20 mouse cellular contexts compared by ENCODE assay signal in the genomic region with DNA sequence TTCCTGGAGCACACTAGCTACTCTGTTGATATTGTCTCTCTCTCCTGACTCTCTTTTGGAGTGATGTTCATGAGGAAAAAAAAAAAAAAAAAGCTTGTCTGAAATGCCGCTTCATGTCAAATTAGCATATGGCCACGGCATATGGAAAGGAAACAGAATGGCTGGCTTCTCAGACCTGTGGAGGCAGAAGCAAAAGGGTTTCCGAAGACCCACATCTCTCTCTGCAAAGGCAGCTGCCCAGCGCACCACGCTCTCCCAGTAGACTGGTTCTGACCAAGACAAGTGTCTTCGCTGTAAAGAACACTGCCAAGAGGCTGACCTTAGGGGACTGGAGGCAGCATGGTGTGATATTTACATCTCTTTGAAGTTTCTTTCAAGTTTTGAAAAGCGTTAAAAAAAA.
DNase-seq lines count a peak whose midpoint lies in the region; ATAC-seq and TF ChIP-seq lines count a peak whose summit lies in the region.
"Had no signal": no experiment of that assay in that cellular context is flagged by ENCODE, and none has a peak within 500 bp of the region (broad histone marks: within the 10 kb centered on the region; RNA-seq: fewer than 3 reads in every experiment).

No protein-coding gene starts in this region.

- H3K9ac ChIP-seq in midbrain, postnatal 0 days (replicated peaks; ENCODE audit: low read length, poor library complexity, severe bottlenecking): no peak overlapping the region
- no peak overlapping the region for H3K9ac ChIP-seq in midbrain, embryonic 13.5 days (replicated peaks)
- H3K9ac ChIP-seq: embryonic facial prominence, embryonic 15.5 days; forebrain, embryonic 15.5 days; heart, embryonic 12.5 days; hindbrain, embryonic 14.5 days had no signal

- H3K27ac ChIP-seq in midbrain, postnatal 0 days (ENCODE audit: low read depth, low read length): no peak overlapping the region
- H3K27ac ChIP-seq in midbrain, embryonic 13.5 days: no peak overlapping the region
- H3K27ac ChIP-seq: embryonic facial prominence, embryonic 15.5 days; forebrain, embryonic 10.5 days; forebrain, embryonic 15.5 days; hindbrain, embryonic 10.5 days; hindbrain, embryonic 14.5 days had no signal

- H3K27me3 ChIP-seq in midbrain, postnatal 0 days (ENCODE audit: insufficient read depth, low read length): no peaks in the 10 kb centered on the region
- H3K27me3 ChIP-seq in midbrain, embryonic 13.5 days: no peaks in the 10 kb centered on the region
- H3K27me3 ChIP-seq: embryonic facial prominence, embryonic 15.5 days; forebrain, embryonic 15.5 days; heart, embryonic 12.5 days had no signal

- H3K36me3 ChIP-seq in midbrain, postnatal 0 days (ENCODE audit: insufficient read depth, low read length): no peaks in the 10 kb centered on the region
- no peaks in the 10 kb centered on the region for H3K36me3 ChIP-seq in midbrain, embryonic 13.5 days
- H3K36me3 ChIP-seq: embryonic facial prominence, embryonic 15.5 days; forebrain, embryonic 10.5 days; forebrain, embryonic 15.5 days; heart, embryonic 12.5 days; hindbrain, embryonic 10.5 days had no signal

- TF ChIP-seq CTCF in midbrain, postnatal 0 days (IDR thresholded peaks at IDR 0.05): no peak

- H3K4me1 ChIP-seq in midbrain, postnatal 0 days (ENCODE audit: insufficient read depth, low read length): no peaks in the 10 kb centered on the region
- H3K4me1 ChIP-seq in midbrain, embryonic 13.5 days (replicated peaks): no peaks in the 10 kb centered on the region
- H3K4me1 ChIP-seq: embryonic facial prominence, embryonic 15.5 days; forebrain, embryonic 10.5 days; forebrain, embryonic 15.5 days; heart, embryonic 12.5 days; hindbrain, embryonic 10.5 days had no signal

- peak; percentile 26 to 37 for DNase-seq in cerebellum, adult 18-20 months
- DNase-seq in midbrain, postnatal 0 days (ENCODE audit: low spot score): peak; percentile 32
- DNase-seq in cerebellum, adult 9-10 months: peak; percentile 40
- DNase-seq in adipocyte (ENCODE audit: low spot score): no peak
- DNase-seq in gastrocnemius, adult 18-20 months (ENCODE audit: low spot score): no peak
- DNase-seq: adrenal gland, postnatal 10 days; embryo, embryonic 11 days; gastrocnemius, postnatal 25 days; kidney, adult 8-10 months had no signal

- no peak overlapping the region for H3K4me3 ChIP-seq in midbrain, postnatal 0 days (ENCODE audit: low read depth, low read length)
- no peak overlapping the region for H3K4me3 ChIP-seq in midbrain, embryonic 13.5 days (replicated peaks)
- H3K4me3 ChIP-seq: embryonic facial prominence, embryonic 15.5 days; erythroblast, embryonic 14.5 days; forebrain, embryonic 10.5 days; forebrain, embryonic 15.5 days; heart, embryonic 12.5 days; hindbrain, embryonic 10.5 days had no signal

- no peak for ATAC-seq in cerebellum, adult (ENCODE audit: insufficient number of reproducible peaks, low FRiP score, low TSS enrichment)
- no peak for ATAC-seq in midbrain, postnatal 0 days (ENCODE audit: low FRiP score)
- no peak for ATAC-seq in midbrain, embryonic 13.5 days
- ATAC-seq: forebrain, embryonic 15.5 days; inflammation-experienced regulatory T-cells, adult 6 months; intestine, postnatal 0 days had no signal

- 71% methylated on average over 7 of the region's 7 CpGs for WGBS in midbrain, postnatal 0 days
- WGBS in midbrain, embryonic 13.5 days: 77% methylated on average over 7 of the region's 7 CpGs

- H3K9me3 ChIP-seq in midbrain, postnatal 0 days (ENCODE audit: low read length): no peaks in the 10 kb centered on the region
- no peaks in the 10 kb centered on the region for H3K9me3 ChIP-seq in midbrain, embryonic 13.5 days
- H3K9me3 ChIP-seq: embryonic facial prominence, embryonic 15.5 days; forebrain, embryonic 10.5 days; forebrain, embryonic 15.5 days; heart, embryonic 12.5 days; hindbrain, embryonic 10.5 days had no signal

- H3K4me2 ChIP-seq in midbrain, postnatal 0 days (ENCODE audit: low read depth, low read length, poor library complexity, severe bottlenecking): no peak overlapping the region
- no peak overlapping the region for H3K4me2 ChIP-seq in midbrain, embryonic 13.5 days (replicated peaks)
- H3K4me2 ChIP-seq: embryonic facial prominence, embryonic 15.5 days; forebrain, embryonic 15.5 days; heart, embryonic 12.5 days; hindbrain, embryonic 14.5 days had no signal

Comparison
In these comparisons a context has a peak if more than half of its experiments do, and no peak if none do; other contexts are left out.
1. DNase-seq: peak in cerebellum, adult 18-20 months (2 of 2), midbrain, postnatal 0 days (single experiment) and cerebellum, adult 9-10 months (single experiment); none in adipocyte (single experiment) and gastrocnemius, adult 18-20 months (single experiment).